Mouse (Mus musculus): Measurements from ENCODE around the gene Kat6b.
"Not testable (repeated sequence)": the region's sequence is repeated elsewhere in the genome, so short reads cannot be mapped to it uniquely, and the experiment has no call there.

Kat6b gene

DNA sequence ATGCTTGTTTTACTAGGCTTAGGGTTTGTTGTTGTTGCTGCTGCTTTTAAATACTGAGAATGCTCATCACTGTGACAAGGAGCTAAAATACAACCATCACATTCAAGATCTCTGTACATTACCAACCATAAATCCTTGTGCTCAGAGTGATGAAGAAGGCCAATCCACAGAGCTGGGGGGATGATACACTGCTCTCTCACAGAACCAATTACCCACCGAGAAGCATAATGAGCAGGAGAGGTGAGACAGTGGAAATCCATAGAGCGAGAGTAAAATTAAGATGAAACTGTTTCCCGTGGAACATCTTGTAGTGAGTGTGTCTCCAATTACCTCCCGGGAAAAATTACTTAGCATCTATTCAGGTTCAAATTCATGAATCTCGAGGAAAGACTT, 118.9 kb downstream of the Kat6b start:
- DNase-seq: no peak

DNA sequence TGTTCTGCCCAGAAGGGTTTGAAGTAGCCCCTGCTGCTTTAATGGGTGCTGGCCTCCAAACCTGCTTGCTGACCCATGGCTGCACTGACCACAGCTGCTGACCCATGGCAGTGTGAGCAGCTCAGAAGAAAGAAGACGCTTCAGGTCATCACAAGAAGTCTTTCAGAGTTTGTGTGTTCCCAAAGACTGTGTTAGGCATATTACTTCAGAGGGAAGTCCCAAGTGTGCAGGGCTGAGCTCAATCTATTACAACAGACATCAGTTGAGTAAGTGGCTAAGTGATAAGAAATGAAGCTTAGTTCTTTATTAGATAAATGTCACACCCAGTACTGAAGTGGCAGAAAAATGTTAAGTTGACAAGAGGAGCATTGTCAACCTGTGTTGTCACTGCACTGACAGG, 119.4 kb downstream of the Kat6b start:
- no peak for DNase-seq

DNA sequence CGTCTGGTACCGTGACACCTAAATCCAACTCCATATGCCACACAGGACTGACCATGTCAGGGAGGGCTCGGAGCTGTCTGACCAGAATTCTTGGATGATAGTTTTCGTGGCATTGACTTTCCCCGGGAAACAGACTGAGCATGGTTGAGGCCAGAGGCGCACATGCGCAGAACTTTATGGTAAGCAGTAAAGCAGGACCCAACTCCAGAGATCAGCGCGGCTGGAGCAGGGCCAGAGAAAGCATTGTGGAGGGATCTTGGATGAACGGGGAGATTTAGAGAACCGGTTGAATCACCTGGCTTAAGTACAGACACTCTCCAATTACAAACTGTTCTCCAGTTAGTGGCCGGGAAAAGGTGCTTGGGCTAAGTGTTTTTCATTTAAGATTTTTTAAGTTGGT, 120.9 kb downstream of the Kat6b start:
- no peak for DNase-seq

DNA sequence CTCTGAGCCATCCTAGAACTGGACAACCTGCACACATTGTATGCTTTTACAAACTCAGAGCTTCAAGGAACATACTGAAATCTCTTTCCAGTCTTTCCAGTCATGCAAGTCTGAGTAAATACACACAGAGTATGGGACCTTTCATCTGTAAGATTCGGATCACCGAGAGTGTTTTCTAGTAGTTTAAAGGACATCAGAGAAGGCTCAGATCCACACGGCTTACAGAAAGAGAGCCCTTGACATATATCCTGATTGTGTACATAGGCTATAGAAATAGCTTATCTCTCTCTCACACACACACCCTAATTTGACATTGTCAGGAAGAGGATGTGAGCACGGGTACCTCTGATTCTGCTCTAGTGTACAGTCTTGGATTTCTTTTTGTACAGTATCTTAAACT, 121.7 kb downstream of the Kat6b start:
- no peak for DNase-seq

DNA sequence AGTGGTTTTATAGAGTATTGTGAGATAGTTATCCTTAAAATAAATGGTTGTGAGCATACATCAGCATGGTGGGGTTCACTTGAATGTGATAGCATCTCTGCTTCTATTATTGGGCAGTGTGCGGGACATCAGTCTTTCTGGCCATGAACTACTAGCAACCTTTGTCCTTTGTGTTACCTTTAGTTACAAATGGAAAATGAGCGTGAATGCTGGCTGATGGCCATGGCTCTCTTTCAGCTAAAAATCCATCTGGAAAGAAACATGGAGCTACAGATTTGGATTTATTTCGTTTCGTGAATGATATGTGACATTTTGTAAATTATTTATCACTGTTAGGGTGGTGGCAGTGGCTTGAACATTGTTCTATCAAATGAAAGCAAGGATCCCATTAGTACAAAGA, 126.5 kb downstream of the Kat6b start:
- no peak for DNase-seq

DNA sequence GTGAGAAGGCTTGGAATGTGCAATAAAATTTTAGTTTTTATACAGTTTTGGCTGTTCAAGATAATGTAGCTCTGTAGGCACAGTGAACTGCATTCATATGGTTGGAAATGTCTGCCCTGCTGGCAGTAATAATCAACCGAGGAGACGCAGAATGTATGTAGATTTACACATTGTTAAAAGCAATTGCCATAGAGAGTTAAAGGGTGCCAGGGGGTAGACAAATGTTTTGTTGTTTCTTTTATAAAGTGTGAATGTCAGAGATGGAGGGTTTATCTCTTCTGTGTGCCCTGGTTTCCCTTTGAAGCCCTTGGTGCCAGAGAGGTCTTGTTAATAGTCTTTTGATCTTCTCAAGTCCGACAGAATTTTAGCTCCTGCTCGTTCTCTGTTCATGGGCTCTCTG, 127.7 kb downstream of the Kat6b start:
- DNase-seq: no peak

- DNase-seq: no peak
These were observed 129.0 kb downstream of the Kat6b start for GRCm38 (mm10) chr14:21610224-21610623.

GRCm38 (mm10) chr14:21613031-21613430, 131.8 kb downstream of the Kat6b start:
- DNase-seq: no peak

DNA sequence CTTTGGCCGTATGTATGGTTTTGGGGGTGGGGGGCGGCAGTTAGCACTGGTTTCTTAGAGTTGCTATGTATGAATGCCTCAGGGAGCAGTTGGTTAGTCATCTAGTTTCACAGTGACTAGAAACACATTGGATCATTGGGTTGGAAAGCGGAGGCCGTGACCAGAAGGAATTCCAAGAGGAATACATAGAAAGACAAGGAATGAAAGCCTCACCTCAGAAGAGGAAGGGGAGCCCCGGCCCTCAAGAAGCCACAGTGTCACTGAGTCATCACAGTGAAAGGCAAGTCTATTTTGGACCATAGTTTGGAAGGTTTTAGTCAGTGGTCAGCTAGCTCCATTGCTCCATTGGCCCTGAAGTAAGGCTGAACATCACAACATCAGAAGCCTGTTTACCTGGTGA, 132.9 kb downstream of the Kat6b start:
- DNase-seq: no peak

- no peak for DNase-seq
These were observed 134.6 kb downstream of the Kat6b start for GRCm38 (mm10) chr14:21615853-21616252.

GRCm38 (mm10) chr14:21617221-21617980, 136.2 kb downstream of the Kat6b start:
- DNase-seq: no peak

GRCm38 (mm10) chr14:21619951-21620350, 138.7 kb downstream of the Kat6b start:
- no peak for DNase-seq

DNA sequence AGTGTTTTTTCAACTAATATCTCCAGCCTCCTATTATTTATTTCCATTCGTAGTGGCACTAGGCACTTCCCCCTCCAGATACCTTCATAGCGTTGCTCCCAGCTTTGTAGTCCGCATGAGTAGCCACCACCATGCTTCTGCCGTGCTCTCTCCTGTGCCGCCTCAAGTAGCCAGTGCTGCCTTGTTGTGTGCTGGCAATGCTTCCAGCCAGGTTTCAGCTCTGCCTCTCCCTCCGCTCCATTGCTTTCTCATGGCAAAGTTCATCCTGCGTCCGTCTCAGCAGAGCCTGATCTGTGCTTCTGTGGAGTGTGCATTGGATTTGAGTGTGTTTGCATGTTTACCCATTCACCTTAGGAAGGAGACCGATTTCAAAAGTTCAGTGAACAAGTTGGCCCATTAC, 144.7 kb downstream of the Kat6b start:
- no peak for DNase-seq

- DNase-seq: no peak
These were observed 150.5 kb downstream of the Kat6b start for GRCm38 (mm10) chr14:21631665-21632200.

- no peak for DNase-seq
These were observed 155.3 kb downstream of the Kat6b start for GRCm38 (mm10) chr14:21636548-21636947.

DNA sequence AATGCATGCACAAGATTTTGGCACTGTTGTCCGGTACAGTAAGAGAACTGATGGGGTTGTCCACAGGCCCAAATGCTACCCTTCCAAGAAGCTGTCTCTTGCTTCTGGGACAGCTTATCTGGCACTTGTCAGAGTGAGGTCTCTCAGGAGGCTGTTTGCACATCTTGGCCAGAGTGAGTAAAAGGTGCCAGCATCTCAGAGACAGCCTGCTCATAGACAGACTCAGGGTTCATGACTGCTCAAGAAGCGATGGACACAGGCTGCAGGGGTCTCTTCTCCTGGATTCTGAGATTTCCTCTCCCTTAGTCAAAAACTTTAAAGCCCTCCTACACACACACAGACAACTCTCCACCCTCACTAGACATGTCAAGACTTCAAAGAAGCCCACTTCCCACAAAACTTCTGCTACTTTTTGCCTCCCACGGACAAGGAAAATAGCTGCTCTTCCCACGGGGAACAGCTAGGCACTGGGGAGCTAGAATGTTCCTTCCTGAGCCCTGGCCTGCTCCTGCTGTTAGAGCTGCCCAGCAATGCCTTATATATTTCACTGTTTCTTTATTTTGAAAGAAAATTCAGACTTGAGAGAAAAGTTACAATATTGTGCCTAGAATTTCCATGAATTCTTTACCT, 159.7 kb downstream of the Kat6b start:
- DNase-seq: no peak

DNA sequence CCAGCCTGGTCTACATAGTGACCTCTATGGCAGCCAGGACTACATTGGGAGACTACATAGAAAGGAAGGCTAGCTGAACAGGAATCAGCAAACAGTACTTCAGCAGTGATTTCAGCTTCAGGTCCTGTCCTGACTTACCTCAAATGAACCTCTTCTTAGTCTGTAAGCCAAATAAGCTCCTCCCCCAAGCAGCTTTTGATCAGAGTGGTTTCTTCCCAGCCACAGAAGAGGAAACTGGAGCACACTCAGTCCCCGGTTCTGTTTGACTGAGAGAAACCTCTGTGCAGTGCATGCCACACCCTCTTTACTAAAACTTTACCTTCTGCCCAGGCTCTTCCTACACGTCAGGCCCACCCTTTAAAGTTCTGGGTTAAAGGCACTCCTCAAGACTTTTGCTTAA, 172.6 kb downstream of the Kat6b start:
- DNase-seq: no peak

DNA sequence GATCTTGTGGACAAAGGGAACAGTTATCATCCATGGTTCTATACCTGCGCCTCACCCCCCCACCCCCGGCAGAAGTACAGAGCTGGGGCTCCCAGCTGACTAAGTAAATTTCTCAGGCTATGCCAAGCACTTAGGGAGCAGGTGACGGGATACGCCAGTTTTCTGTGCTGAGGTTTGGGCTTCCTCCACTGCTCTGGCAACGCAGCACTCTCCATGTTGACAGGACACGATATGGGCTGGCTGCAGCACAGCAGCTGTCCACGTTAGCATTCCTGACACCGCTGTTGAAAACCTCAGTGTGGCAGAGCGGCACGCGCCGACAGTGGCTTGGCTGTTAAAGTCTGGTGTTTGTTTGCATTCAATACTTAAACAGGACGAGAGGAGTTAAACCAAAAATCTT, 177.9 kb downstream of the Kat6b start:
- no peak for DNase-seq

DNA sequence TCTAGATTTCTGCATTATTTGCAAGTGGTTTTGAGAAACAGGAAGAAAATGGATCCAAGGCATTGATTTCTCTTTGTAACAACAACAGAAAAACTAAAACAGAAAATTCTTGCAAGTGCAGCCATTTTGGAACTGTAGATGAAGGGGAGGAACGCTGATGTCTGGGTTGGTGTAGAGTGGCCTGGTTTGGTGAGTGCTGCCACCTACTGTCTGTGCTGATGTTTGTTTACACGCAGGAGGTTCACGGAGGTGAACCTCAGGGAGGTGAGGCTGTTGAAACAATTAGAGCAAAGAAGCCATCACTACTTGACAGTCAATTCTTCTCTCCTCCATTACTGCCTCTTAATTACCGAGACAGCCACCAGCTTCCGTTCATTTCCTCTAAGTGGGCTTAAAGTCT, 178.4 kb downstream of the Kat6b start:
- DNase-seq: peak; percentile 57

DNA sequence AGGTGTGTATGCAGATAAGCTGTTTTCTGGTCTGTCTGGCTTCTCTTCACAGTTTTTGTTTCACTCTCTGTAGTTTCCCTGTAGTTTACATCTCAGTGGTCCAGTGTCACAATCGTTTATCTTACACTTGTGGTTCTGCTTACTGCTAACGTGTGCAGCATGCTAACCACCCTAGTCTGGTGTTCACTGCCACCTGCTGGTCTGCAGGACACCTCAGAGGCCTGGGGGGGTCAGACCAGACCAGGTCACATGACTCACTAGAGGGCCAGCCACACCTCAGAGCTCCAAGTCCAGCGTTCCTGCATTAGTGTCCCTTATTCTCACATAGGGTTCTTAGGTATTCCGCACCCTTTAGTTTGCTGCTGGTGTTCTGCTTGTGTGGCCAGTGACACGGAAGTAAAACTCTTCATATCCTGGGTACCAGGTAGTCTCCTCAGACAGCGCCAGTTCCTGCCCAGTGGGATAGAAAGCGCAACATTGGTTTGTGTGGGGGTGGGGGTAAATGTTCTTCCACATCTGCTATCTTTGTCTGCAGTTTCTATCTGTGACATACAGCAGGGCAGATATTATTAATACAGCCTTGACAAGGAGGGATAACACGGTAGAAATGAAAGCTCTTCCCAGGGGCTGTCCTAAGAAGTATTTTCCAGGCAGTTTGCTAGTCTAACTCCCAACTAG, 181.4 kb downstream of the Kat6b start:
- DNase-seq: no peak

GRCm38 (mm10) chr14:21669218-21669617, 188.0 kb downstream of the Kat6b start:
- no peak for DNase-seq

GRCm38 (mm10) chr14:21669633-21670421, 188.6 kb downstream of the Kat6b start:
- no peak for DNase-seq

GRCm38 (mm10) chr14:21670422-21671006, 189.3 kb downstream of the Kat6b start:
- DNase-seq: not testable (repeated sequence)

Measured in cerebellum, adult 11-12 months (tissue).